Mouse (Mus musculus) embryonic fibroblast, embryonic 13.5 days (primary cell): ENCODE data around the gene Pnpla3. TPM values are rescaled to one million over a fixed set of nuclear protein-coding genes. Genes with fewer than 3 reads are reported as not detected.
A peak's percentile ranks its signal among the peaks of the same experiment; 100 is the strongest.

Experiments
- H3K27ac ChIP-seq: 2 replicates; pipeline ENCODE4 v1.5.1; 2012; ENCODE audit warnings: low read length, control low read depth, inconsistent platforms; ENCODE audit not compliant: insufficient read depth
- H3K4me1 ChIP-seq: 2 replicates; pipeline ENCODE4 v1.6.1; 2011; ENCODE audit warnings: low read length; ENCODE audit not compliant: control insufficient read depth, insufficient read depth
- H3K4me3 ChIP-seq: 2 replicates; pipeline ENCODE4 v1.5.1; 2011; ENCODE audit warnings: mild to moderate bottlenecking, control low read depth, low read length; ENCODE audit not compliant: insufficient read depth
- CTCF ChIP-seq: IDR thresholded peaks from 2 replicates; pipeline ENCODE4 v1.5.1; 2011; ENCODE audit warnings: mild to moderate bottlenecking, control low read depth, low read length, moderate library complexity, borderline replicate concordance; ENCODE audit not compliant: insufficient read depth
- POLR2A ChIP-seq: IDR thresholded peaks from 2 replicates; pipeline ENCODE4 v1.6.1; 2011; ENCODE audit warnings: low read depth, mild to moderate bottlenecking, control low read depth, low read length, moderate library complexity
- polyA plus RNA-seq: library from polyadenylated mRNA; stranded (reverse); fragments of >200 nt; gene quantifications from 2 replicates; pipeline ENCODE4 v1.2.4, GENCODE M21; 2011; ENCODE audit warnings: low read depth; ENCODE audit not compliant: missing spikeins, insufficient read length

Pnpla3 gene
- polyA plus RNA-seq, 1 experiment: not detected

- no peak for TF ChIP-seq POLR2A
- TF ChIP-seq CTCF: no peak
- Histone ChIP-seq H3K27ac (no peak overlapping the region), H3K4me3 (no peak overlapping the region), H3K4me1 (no peaks in the 10 kb centered on the region)
These were observed 3.5 kb downstream of the Pnpla3 start for GRCm38 (mm10) chr15:84171166-84171565.

- TF ChIP-seq CTCF (no peak), POLR2A (no peak)
- H3K27ac ChIP-seq: no peak overlapping the region
- no peak overlapping the region for H3K4me3 ChIP-seq
- H3K4me1 ChIP-seq: no peaks in the 10 kb centered on the region
These were observed 11.1 kb downstream of the Pnpla3 start for GRCm38 (mm10) chr15:84178733-84179132.

DNA sequence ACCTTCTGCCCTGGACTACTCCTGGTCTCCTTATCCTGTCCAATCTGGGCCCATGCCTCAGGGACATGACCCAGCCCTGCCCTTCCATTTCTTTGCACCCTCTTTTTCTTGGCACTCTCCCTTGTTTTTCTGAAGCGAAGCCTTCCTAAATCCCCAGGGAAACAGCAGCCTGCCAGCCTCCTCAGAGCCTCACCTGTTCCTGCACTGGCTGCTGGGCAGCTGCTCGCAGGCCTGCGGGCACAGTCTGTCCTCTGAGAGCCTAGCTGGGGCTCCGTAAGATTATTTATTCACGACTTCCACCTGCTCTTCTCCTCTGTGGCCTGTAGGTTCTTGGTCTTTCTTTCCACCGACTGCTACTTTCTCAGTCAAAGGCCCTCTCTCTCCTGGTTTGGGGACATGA, 14.4 kb downstream of the Pnpla3 start:
- H3K4me1 ChIP-seq: no peaks in the 10 kb centered on the region
- H3K27ac ChIP-seq: no peak overlapping the region
- no peak overlapping the region for H3K4me3 ChIP-seq
- TF ChIP-seq POLR2A (no peak), CTCF (no peak)

DNA sequence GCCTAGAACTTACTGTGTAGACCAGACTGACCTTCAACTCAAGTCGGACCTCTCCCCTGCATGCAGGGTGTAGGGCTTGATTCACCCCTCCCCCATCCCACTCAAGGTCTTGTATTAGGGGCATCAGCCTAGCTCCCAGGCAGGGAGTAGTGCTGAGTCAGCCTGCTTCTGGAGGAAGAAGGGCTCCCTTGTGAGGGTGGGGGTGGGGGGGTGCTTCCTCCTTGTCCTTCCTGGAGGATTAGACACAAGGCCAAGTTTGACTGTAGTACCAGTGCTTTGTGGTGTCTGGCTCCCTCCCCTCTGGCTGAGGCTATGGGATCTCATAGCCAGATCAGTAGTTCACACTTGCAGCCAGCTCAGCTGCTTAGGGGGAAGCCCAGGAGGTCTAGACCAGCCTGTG, 16.3 kb downstream of the Pnpla3 start:
- TF ChIP-seq POLR2A: no peak
- TF ChIP-seq CTCF: no peak
- Histone ChIP-seq H3K4me1 (no peaks in the 10 kb centered on the region), H3K27ac (no peak overlapping the region), H3K4me3 (no peak overlapping the region)

DNA sequence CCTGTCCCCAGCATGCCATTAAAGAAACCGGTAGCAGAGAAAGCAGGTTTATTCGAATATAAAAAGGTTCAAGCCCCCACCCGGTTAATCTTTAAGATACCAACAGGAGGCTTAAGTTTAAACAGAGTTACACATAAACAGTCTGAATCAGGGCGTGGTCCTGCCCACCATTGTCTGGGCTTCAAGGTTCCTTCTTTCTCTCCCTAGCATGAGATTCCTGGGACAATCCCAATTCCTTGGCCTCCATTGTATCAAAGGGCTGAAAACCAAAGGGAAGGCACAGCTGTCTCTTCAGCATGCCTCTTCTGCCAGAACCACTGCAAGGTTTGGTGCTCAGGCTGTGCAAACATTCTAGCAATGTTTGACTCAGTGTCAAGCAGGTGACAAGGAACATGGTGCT, 18.6 kb downstream of the Pnpla3 start:
- no peak for TF ChIP-seq POLR2A
- TF ChIP-seq CTCF: no peak
- Histone ChIP-seq H3K4me1 (no peaks in the 10 kb centered on the region), H3K4me3 (no peak overlapping the region), H3K27ac (no peak overlapping the region)

GRCm38 (mm10) chr15:84188887-84189530, 21.4 kb downstream of the Pnpla3 start:
- TF ChIP-seq POLR2A: no peak
- TF ChIP-seq CTCF: no peak
- Histone ChIP-seq H3K4me1 (no peaks in the 10 kb centered on the region), H3K27ac (no peak overlapping the region), H3K4me3 (no peak overlapping the region)

DNA sequence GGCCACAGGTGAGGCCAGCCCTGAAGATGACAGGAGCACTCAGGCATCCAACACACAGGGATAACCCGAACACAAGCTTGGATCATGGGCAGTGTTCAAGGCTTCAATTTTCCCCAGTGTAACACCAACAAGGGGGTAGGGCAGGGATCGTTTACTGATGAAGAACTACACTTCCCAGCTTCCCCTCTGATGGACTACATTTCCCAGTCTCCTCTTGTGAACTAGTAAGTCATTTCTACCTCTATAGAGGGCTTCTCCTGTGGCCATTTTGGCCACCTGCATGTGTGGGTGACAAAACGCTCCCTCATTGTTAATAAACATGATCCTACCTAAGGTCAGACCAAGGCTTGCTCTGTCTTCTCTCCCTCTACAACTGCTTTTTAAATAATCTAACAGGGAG, 22.2 kb downstream of the Pnpla3 start:
- TF ChIP-seq CTCF: no peak
- TF ChIP-seq POLR2A: no peak
- H3K4me1 ChIP-seq: no peaks in the 10 kb centered on the region
- no peak overlapping the region for H3K4me3 ChIP-seq
- no peak overlapping the region for H3K27ac ChIP-seq

- H3K27ac ChIP-seq: no peak overlapping the region
- H3K4me1 ChIP-seq: no peaks in the 10 kb centered on the region
- H3K4me3 ChIP-seq: peak overlapping the region; percentile 57
- TF ChIP-seq POLR2A (no peak), CTCF (no peak)
These were observed 24.1 kb downstream of the Pnpla3 start for GRCm38 (mm10) chr15:84191724-84192057.

DNA sequence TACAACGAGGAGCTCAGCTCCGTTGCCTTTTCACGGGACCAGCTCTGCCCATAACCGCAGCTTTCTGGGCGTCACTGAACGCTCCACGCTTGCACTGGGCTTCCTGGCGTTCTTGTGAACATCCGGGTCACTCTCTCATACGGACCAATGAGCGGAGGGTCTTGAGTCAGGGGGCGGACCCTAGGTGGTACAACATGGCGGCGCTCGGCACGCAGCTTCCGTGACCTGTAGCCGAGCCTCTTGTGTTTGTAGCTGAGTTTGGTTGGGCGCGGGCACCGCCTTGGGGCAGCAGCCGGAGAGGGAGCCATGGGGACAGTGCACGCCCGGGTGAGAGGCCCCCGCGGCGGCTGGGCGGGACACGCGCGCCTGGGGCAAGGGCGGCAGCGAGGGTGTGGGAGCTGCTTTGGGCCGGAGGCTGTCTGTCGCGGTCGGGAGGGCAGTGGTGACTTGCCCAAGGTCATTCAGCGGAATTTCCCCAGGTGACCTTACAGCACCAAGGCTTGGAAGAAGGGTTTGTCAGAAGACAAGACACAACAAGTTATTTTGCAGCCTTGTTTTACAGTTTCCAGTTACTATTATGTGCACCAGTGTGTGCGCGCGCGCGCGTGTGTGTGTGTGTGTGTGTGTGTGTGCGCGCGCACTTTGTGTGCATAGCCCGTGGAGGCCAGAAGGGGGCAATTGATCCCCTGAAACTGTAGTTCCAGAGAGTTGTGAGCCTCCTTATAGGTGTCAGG, 24.6 kb downstream of the Pnpla3 start, which contains the start of gene Samm50:
TSS of gene Samm50 (plus strand) at position 184 of the 734 bp plus-strand sequence.
- TF ChIP-seq CTCF: no peak
- peak; percentile 98 for TF ChIP-seq POLR2A
- Histone ChIP-seq H3K4me1 (no peaks in the 10 kb centered on the region), H3K4me3 (peak within 1 kb of the TSS; percentile 57), H3K27ac (peak within 1 kb of the TSS; percentile 60)

DNA sequence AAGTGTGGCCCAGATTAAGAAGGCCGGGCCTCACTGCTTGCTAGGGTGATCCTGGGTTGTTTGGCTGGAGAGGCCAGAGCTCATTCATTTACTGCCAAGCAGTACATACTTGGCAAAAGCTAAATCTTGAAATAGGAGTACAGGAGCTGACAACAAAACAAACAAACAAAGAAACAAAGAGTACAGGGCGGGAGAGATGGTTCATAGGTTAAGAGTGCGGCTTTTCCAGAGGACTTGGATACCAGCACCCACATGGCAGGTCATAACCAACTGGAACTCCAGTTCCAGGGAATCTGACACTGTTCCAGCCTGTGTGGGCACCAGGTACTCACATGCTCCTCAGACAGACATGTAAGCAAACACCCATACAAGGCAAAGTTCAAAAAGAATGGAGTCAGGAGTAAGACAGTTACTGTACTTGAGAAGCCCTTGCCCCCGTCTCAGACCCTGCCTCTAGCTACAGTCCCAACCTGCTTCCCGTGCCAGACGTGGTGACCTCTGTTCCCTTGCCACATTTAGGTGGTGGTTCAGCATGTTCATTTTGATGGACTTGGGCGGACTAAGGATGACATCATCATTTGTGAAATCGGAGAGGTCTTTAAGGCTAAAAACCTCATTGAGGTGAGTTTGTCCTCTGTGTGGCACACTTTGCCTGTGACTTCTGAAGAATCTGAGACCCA, 29.0 kb downstream of the Pnpla3 start:
- TF ChIP-seq CTCF (no peak), POLR2A (no peak)
- Histone ChIP-seq H3K4me3 (no peak overlapping the region), H3K4me1 (no peaks in the 10 kb centered on the region), H3K27ac (no peak overlapping the region)
